Mouse (Mus musculus) olfactory bulb, adult 2 months (tissue): ENCODE results near the gene Macrod1. TPM values are rescaled to one million over a fixed set of nuclear protein-coding genes. Genes with fewer than 3 reads are reported as not detected.

Experiments
- H3K27ac ChIP-seq: fragments of 200-500 bp; 2 replicates; pipeline ENCODE4 v1.5.1; 2012; ENCODE audit warnings: low read depth, low read length; ENCODE audit not compliant: insufficient read depth
- H3K4me1 ChIP-seq: fragments of 200-500 bp; 2 replicates; pipeline ENCODE4 v1.6.1; 2012; ENCODE audit warnings: low read length; ENCODE audit not compliant: control insufficient read depth, insufficient read depth
- H3K4me3 ChIP-seq: fragments of 200-500 bp; 2 replicates; pipeline ENCODE4 v1.5.1; 2012; ENCODE audit warnings: mild to moderate bottlenecking, low read depth, low read length, moderate library complexity; ENCODE audit not compliant: insufficient read depth
- CTCF ChIP-seq: fragments of 200-500 bp; IDR thresholded peaks from 2 replicates; pipeline ENCODE4 v1.5.1; 2012; ENCODE audit warnings: low read depth, mild to moderate bottlenecking, low read length, moderate library complexity; ENCODE audit not compliant: insufficient read depth
- POLR2A ChIP-seq: fragments of 200-500 bp; IDR thresholded peaks from 2 replicates; pipeline ENCODE4 v1.6.1; 2012; ENCODE audit warnings: mild to moderate bottlenecking, low read depth, low read length, moderate library complexity; ENCODE audit not compliant: insufficient read depth
- WGBS: fragments of 180-500 bp; shearing (Covaris S2); methylation state at CpG from one replicate; pipeline ENCODE4 v1.1.7; 2018; 5-methylcytosine and 5-hydroxymethylcytosine counted together
- polyA plus RNA-seq: library from polyadenylated mRNA; stranded (reverse); fragments of >200 nt; gene quantifications from 2 replicates; pipeline ENCODE4 v1.2.4, GENCODE M21; 2012; ENCODE audit warnings: low replicate concordance; ENCODE audit not compliant: missing spikeins, insufficient read depth, insufficient read length

The Macrod1 gene
- polyA plus RNA-seq, 1 experiment, result not detected

GRCm38 (mm10) chr19:7090369-7091064 lies 33.9 kb downstream of the Macrod1 start:
- H3K4me1 ChIP-seq, result peaks cover 61% of the 10 kb centered on the region
- TF ChIP-seq CTCF (no peak), POLR2A (no peak)

DNA sequence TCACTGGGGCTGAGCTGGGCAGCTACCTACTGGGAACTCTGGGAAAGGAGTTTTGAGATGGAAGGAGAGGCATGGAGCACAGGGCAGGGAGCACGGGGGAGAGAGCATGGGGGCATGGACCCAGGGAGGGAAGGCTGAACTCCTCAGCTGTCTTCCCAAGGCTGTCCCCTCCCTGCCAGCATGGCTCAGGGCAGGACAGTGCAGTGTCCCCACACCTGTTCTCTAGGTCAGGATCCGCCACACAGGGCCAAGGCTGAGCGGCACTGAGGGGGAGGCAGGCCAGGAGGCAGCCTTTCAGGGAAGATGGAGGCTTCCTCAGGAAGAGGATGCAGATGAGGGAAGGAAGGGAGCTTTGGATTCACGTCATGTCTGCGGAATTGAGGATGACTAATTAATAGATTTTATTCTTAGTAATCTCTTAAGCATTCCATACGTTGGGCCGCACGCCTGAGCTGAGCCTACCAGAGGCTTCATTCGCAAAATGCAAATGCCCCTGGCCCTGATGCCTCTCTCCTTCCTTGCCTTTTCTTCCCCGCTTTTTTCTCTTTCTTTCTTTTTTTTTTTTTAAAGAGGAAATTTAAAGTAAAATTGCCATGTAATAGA lies 34.9 kb downstream of the Macrod1 start:
- Histone ChIP-seq H3K4me1 (peaks cover 56% of the 10 kb centered on the region), H3K27ac (peak overlapping the region; percentile 81), H3K4me3 (no peak overlapping the region)
- 48% methylated on average over 10 of the region's 10 CpGs for WGBS
- TF ChIP-seq POLR2A (no peak), CTCF (no peak)

More at GRCm38 (mm10) chr19:7090369-7091064, 33.9 kb downstream of the Macrod1 start:
- H3K27ac ChIP-seq, result peak overlapping the region; percentile 48
- H3K4me3 ChIP-seq, result no peak overlapping the region
- 21% methylated on average over 10 of the region's 10 CpGs for WGBS

GRCm38 (mm10) chr19:7092756-7093155 lies 36.1 kb downstream of the Macrod1 start:
- Histone ChIP-seq H3K4me3 (no peak overlapping the region), H3K4me1 (peaks cover 58% of the 10 kb centered on the region), H3K27ac (no peak overlapping the region)
- TF ChIP-seq CTCF (no peak), POLR2A (no peak)
- whole genome bisulfite sequencing, result 75% methylated on average over 5 of the region's 5 CpGs

GRCm38 (mm10) chr19:7099620-7100155 lies 43.1 kb downstream of the Macrod1 start:
- TF ChIP-seq CTCF, result no peak
- no peak for TF ChIP-seq POLR2A
- Histone ChIP-seq H3K4me1 (peaks cover 33% of the 10 kb centered on the region), H3K4me3 (no peak overlapping the region), H3K27ac (no peak overlapping the region)
- WGBS, result 82% methylated on average over 3 of the region's 3 CpGs

- Histone ChIP-seq H3K27ac (no peak overlapping the region), H3K4me3 (no peak overlapping the region), H3K4me1 (peaks cover 41% of the 10 kb centered on the region)
- 63% methylated on average over 10 of the region's 10 CpGs for WGBS
- TF ChIP-seq POLR2A (no peak), CTCF (no peak)
Observed at GRCm38 (mm10) chr19:7102039-7102438, 45.4 kb downstream of the Macrod1 start.

- TF ChIP-seq CTCF (no peak), POLR2A (no peak)
- Histone ChIP-seq H3K27ac (no peak overlapping the region), H3K4me3 (no peak overlapping the region), H3K4me1 (peaks cover 39% of the 10 kb centered on the region)
- WGBS, result 59% methylated on average over 4 of the region's 4 CpGs
Observed at GRCm38 (mm10) chr19:7103349-7103992, 46.9 kb downstream of the Macrod1 start.

DNA sequence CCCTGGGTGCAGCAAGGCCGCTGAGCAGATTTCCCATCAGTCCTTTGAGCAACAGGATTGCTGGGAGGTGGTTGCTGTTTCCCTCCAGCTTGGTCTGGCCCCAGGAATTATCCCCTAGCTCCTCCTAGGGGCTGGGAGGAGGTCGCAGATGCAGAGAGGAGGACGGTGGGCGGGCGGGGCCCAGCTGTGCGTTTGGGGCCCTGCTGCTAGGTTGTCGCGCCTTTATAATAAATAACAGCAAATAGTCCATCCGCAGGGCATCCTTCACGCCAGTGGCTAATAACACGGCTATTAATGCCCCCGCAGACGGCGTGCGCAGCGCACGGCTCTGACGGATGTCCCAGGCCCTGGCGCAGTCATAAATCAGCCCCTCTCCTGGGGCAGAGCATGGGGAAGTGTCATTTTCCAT lies 47.4 kb downstream of the Macrod1 start:
- WGBS, result 40% methylated on average over 19 of the region's 19 CpGs
- H3K4me1 ChIP-seq, result peaks cover 40% of the 10 kb centered on the region
- H3K27ac ChIP-seq, result no peak overlapping the region
- 0 out of 2 replicates have a peak, but pooled peaks have one; percentile 19 for TF ChIP-seq CTCF
- TF ChIP-seq POLR2A, result no peak
- no peak overlapping the region for H3K4me3 ChIP-seq

DNA sequence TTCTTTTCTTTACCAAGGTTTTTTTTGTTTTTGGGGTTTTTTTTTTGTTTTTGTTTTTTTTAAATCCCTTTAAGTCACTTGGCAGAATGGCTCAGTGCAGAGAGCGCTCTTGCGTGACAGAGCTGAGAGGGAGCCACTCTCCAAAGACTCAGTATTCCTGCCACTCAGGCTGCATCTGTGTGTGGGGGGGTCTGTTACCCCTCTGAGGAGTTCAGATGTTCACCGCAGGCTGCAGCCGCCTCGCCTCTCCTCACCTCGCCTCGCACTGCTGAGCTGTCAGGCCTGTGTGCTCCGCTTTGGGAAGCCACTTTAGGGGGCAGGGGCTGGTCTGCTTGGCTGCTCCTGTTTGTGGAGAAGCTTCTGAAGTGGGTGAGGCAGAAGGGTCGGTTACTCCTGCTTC lies 48.9 kb downstream of the Macrod1 start, which contains the start of gene Flrt1:
Flrt1 (minus strand) TSS at position 186 of the 400 bp plus-strand sequence.
- H3K4me1 ChIP-seq, result peaks cover 47% of the 10 kb centered on the region

More for the DNA sequence above, 48.9 kb downstream of the Macrod1 start, which contains the start of gene Flrt1:
- TF ChIP-seq POLR2A (no peak), CTCF (no peak)
- 46% methylated on average over 9 of the region's 9 CpGs for WGBS
- Histone ChIP-seq H3K4me3 (no peak within 1 kb of the TSS), H3K27ac (no peak within 1 kb of the TSS)
